Mouse (Mus musculus): ENCODE results near the gene Emc7.
"Not testable (repeated sequence)": the region's sequence is repeated elsewhere in the genome, so short reads cannot be mapped to it uniquely, and the experiment has no call there.

Emc7 gene

DNA sequence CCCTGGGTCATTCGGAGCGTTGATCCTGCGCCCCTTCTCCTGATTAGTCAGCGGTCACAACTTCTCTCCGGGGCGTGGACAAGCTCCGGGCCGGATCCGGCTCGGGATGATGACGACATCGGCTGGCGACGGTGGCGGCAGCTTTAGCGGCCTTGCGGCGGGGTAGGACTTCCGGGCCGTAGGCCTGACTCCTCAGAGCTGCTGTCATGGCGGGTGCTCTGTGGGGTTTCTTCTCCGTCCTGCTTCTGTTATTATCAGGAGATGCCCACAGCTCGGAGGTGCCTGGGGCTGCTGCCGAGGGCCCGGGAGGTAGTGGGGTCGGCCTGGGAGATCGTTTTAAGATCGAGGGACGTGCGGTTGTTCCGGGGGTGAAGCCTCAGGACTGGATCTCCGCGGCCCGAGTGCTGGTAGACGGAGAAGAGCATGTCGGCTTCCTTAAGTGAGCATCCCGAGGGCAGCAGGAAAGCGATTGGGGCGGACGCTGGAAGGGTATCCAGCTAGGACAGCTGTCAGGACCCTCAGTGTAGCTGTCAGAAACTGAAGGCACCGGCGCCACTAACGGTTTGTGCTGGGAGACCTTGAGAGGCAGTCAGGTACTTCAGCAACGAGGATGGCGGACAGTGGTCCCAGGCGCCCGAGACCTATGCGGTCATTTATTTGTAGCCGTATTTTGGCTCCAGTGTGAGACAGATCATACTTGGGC is at the start of gene Emc7:
Gene Emc7, plus strand, starts transcription at position 136 of the 703 bp plus-strand sequence.
- peak; percentile 89 for DNase-seq (ENCODE audit: low spot score)

GRCm38 (mm10) chr2:112407030-112407429 is 47.8 kb upstream of the Emc7 start:
- DNase-seq (ENCODE audit: low spot score) = no peak

GRCm38 (mm10) chr2:112425308-112425707 is 29.5 kb upstream of the Emc7 start:
- no peak for DNase-seq (ENCODE audit: low spot score)

- not testable (repeated sequence) for DNase-seq (ENCODE audit: low spot score)
Observed at GRCm38 (mm10) chr2:112428534-112428933, 26.3 kb upstream of the Emc7 start.

DNA sequence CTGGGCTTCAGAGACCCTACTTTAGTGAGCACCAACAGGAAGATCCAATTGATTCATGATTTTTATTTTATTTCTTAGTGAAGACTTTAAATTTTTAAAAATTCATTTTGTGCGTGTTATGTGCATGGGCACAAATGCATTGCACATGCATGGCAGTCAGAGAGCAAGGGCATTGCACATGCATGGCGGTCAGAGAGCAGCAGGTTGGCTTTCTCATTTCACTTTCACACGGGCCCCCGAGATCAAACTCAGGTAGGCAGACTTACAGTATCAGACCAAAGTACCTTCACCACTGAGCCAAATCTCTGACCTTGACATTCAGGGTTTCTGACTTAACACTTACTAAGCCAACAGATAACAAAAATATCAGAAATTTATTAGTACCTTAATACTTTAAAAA is 25.1 kb upstream of the Emc7 start:
- no peak for DNase-seq (ENCODE audit: low spot score)

DNA sequence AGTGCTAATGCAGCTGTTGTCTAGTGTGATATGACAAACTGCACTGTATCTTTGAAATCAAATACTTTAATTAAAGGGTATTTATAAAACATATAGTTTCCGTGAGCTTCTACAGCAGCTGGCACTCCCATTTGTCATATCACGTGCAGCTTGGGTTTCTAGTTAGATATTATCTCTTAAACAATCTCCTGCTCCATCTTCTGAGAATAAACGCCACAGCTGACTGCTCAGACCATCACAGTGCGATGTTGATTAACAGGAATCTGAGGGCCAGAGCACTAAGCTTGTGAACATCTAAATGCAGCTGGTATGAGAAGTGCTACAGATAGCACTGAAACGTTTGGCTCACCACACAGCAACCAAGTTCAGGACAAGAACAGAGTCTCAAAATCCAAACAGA is 24.4 kb upstream of the Emc7 start:
- DNase-seq (ENCODE audit: low spot score) = no peak

GRCm38 (mm10) chr2:112432523-112432922 is 22.3 kb upstream of the Emc7 start:
- DNase-seq (ENCODE audit: low spot score) = no peak

DNA sequence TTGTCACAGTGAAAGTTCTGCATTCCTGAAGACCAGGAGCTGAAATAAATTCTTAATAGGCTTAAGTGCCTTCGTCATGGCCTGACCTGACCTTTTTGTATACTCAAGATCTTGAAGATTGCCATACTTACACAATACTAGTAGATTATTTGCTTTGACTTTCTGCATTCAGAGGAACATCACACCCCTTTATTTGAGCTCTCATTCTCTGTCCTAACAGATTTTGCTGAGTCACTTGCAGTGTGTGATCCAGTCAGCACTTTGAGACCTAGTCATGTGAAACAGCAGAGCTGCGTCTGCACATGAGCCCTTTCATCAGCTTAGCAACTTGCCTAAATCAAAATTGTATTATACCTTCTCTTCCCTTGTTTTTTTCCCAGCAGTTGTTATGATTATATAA is 21.4 kb upstream of the Emc7 start:
- no peak for DNase-seq (ENCODE audit: low spot score)

GRCm38 (mm10) chr2:112436292-112436691 is 18.5 kb upstream of the Emc7 start:
- DNase-seq (ENCODE audit: low spot score) = no peak

DNA sequence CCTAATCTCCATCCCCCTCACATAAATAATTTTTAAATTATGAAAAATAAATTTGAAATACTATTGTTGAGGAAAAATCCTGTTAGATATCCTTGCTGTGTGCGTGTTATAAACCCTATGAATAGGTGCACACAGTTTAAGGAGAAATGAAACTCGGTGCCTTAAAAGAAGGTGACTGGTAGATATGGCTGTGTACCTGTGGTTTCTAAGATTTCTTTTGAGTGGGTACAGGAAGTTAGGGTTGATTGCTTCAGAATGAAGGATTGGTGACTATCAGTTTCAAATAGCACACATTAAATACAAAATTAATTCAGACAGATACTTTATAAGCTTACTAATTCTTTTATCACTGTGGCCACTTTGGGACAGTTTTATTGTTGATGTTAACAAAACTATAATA is 17.2 kb upstream of the Emc7 start:
- no peak for DNase-seq (ENCODE audit: low spot score)

GRCm38 (mm10) chr2:112443491-112443890 is 11.3 kb upstream of the Emc7 start:
- no peak for DNase-seq (ENCODE audit: low spot score)

DNA sequence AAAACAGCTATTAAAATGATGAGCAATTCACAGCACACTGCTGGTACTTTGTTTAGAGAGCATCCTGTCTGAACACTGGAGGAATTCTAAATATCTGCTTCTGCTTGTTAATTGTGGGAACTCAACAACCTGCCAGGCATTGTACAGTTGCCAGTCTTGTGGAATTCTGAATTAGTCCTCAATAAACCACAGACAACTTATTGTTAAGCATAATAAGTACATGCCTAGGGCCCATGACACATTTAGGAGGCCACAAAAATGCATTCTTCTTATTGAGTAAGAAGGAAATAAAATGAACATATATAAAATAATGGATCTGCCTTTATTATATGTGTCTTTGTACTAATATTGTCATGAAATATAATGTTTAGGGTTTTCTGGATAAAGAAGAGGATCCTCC is 9.3 kb upstream of the Emc7 start:
- DNase-seq (ENCODE audit: low spot score) = no peak

DNA sequence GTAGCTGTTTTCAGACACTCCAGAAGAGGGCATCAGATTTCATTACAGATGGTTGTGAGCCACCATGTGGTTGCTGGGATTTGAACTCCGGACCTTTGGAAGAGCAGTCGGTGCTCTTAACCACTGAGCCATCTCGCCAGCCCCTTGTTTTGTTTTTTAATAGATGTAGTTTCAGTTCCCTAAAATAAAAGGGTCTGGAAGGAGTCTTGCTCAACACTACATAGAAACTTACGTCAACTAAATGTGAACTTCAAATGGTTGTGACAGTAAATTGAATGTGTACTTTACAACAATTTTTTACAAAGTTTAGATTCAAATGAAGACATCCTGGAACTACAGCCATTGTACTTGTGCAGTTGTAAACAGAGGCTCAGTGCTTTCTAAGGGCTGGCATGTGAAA is 6.8 kb upstream of the Emc7 start:
- not testable (repeated sequence) for DNase-seq (ENCODE audit: low spot score)

- no peak for DNase-seq (ENCODE audit: low spot score)
Observed at GRCm38 (mm10) chr2:112448510-112449059, 6.2 kb upstream of the Emc7 start.

DNA sequence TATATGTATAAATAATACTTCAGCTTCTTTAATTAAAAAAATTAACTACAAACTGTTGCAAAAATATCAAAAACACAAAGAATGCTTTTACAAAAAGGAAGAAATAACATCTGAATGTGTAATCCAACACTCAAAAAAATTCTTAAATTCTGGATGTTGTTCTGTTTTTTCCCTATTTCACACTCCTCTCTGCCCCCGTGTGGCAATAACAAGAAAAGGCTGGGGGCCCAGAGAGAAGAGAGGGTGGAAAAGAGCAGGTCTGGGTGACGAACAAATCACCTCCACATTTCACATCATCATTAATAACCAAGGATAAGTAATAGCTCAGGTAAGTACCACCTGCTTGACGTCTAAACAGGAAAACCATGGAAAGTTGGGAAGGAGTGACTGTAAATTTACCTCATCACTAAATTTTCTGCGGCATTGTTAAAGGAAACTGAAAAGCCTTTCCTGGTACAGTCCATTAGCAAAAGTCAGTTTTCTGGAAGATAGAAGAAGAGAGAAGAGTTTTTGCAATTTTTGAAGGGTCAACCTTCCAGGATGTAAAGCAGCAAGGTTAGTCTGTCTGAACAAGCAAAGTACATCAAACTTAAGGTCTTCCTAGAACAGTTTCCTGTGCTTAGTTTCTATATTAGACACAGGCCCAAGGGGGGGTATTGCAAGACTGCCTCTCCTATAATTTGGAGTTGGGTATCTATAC is 5.0 kb upstream of the Emc7 start:
- DNase-seq (ENCODE audit: low spot score) = no peak

- not testable (repeated sequence) for DNase-seq (ENCODE audit: low spot score)
Observed at GRCm38 (mm10) chr2:112452513-112452912, 2.3 kb upstream of the Emc7 start.

- DNase-seq (ENCODE audit: low spot score) = no peak
Observed at GRCm38 (mm10) chr2:112454125-112454861, 504 bp upstream of the Emc7 start.

DNA sequence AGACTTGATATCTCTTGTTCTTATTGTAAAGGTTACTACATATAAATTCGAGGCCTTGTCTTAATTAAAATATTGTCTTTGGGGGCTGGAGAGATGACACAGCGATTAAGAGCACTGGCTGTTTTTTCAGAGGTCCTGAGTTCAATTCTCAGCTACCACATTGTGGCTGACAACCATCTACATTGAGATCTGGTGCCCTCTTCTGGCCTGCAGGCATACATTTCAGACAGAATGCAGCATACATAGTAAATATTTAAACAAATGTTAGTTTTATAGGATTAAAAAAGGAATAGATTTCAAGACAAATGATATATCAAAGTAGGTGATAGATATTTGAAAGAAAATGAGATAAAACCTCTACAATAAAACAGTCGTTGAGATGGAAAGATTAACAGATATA is 5.8 kb downstream of the Emc7 start:
- no peak for DNase-seq (ENCODE audit: low spot score)

DNA sequence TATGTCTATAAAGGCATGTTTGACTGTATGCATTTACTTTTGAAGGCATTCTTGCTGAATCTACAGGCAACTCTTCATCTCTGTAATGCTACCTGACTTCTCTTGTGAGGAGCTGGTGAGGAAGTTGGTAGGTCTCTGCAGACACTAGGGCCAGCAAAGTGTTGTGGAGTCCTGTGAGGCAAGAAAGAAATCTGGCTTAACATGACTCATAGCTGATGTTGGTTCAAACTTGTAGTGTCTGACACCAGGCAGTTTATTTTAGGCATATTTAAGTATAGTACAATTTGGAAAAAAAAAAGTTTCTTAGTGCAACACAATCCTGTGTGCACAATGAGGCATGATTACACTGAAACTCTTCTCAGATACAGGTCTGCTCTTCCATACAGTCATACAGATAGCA is 14.7 kb downstream of the Emc7 start:
- DNase-seq (ENCODE audit: low spot score) = no peak

GRCm38 (mm10) chr2:112470961-112471381 is 16.2 kb downstream of the Emc7 start:
- no peak for DNase-seq (ENCODE audit: low spot score)

DNA sequence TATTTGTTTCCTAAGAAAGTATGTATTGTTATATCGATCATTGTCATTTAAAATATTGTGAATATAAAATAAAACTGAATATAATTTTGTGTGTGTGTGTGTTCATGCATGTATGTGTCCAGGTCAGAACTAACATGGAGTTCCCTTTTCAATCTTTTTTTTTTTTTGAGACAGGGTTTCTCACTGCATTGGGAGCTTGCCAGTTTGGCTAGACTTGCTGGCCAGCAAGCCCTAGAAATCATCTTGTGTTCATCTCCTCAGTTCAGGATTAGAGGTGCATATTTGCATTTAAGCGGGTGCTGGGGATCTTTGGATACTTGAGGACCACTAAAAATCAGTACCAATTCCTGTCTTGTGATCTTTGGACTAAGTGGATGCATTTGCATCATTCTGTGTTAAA is 17.3 kb downstream of the Emc7 start:
- no peak for DNase-seq (ENCODE audit: low spot score)

- peak; percentile 36 for DNase-seq (ENCODE audit: low spot score)
Observed at GRCm38 (mm10) chr2:112474997-112475724, 20.4 kb downstream of the Emc7 start.

Data from left cerebral cortex, adult 11 months (tissue).